Mouse (Mus musculus) embryonic fibroblast, embryonic 13.5 days (primary cell): ENCODE results near the gene 4430402I18Rik.

Experiments
- CTCF ChIP-seq: IDR thresholded peaks from 2 replicates; pipeline ENCODE4 v1.5.1; 2011; ENCODE audit warnings: mild to moderate bottlenecking, control low read depth, low read length, moderate library complexity, borderline replicate concordance; ENCODE audit not compliant: insufficient read depth
- POLR2A ChIP-seq: IDR thresholded peaks from 2 replicates; pipeline ENCODE4 v1.6.1; 2011; ENCODE audit warnings: low read depth, mild to moderate bottlenecking, control low read depth, low read length, moderate library complexity

DNA sequence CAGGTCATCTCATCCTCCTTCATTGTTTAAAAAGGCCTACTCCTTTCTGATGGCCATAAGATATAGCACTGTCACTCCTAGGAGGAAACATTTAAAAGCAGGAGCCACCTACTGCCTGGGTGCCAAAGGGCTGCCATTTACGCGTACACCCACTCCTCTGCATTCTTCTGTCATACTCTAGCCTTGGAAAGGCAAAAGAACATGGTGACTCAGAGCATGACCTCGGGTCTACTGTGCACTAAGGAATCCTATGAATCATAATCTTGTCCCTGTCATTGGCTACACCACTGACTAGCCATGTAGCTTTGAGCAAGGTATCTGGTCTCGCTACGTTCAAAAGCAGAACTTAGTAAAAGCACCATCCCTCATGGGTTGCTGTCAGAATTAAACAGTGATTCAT is 41.2 kb downstream of the 4430402I18Rik start:
- TF ChIP-seq CTCF (no peak), POLR2A (no peak)
